ENCODE assay signal across 13 mouse cellular contexts in the genomic region with DNA sequence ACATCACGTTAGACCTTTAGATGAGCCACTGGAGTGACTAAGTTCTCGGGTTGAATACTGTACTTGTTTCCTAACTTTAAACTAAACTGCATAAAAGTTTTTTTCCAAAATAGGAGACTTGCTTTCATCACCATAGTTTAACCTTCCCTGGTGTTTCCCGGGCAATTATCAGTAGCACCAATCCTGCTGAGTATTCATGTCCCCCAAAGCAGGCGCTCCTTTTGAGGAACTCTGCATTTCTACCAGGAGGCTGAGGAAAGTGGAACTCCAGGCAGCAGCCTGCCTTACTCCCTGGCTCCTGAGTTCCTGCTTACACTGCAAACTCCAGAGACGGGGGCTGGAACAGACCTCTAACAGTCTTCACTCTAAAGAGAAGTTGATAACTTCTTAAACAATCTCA.
"Had no signal": no experiment of that assay in that cellular context is flagged by ENCODE, and none has a peak within 500 bp of the region (broad histone marks: within the 10 kb centered on the region; RNA-seq: fewer than 3 reads in every experiment).

No protein-coding gene starts in this region.

- ATAC-seq: lung, postnatal 0 days; midbrain, embryonic 16.5 days had no signal

- H3K36me3 ChIP-seq: limb, embryonic 13.5 days; midbrain, embryonic 12.5 days; neural tube, embryonic 13.5 days had no signal

- H3K9ac ChIP-seq: limb, embryonic 13.5 days; liver, embryonic 14.5 days; midbrain, embryonic 12.5 days; neural tube, embryonic 13.5 days had no signal

- H3K27ac ChIP-seq: limb, embryonic 13.5 days; liver, embryonic 14.5 days; midbrain, embryonic 12.5 days; neural tube, embryonic 13.5 days had no signal

- DNase-seq: kidney, postnatal 36 days; layer of hippocampus, adult 9-11 months; layer of hippocampus, postnatal 36 days; lung, adult 18-20 months; lung, postnatal 4 days; right cerebral cortex, postnatal 14 days; thymus, postnatal 36 days had no signal

- H3K4me3 ChIP-seq: limb, embryonic 13.5 days; midbrain, embryonic 12.5 days; neural tube, embryonic 13.5 days had no signal

- H3K4me2 ChIP-seq: limb, embryonic 13.5 days; midbrain, embryonic 12.5 days; neural tube, embryonic 13.5 days had no signal

- H3K9me3 ChIP-seq: limb, embryonic 13.5 days; midbrain, embryonic 12.5 days; neural tube, embryonic 13.5 days had no signal

- H3K27me3 ChIP-seq: limb, embryonic 13.5 days; midbrain, embryonic 12.5 days; neural tube, embryonic 13.5 days had no signal
